Mouse (Mus musculus): ENCODE results near the gene Nrde2.

The Nrde2 gene

GRCm38 (mm10) chr12:100124913-100125798, 34.3 kb downstream of the Nrde2 start:
- ATAC-seq (ENCODE audit: low TSS enrichment): no peak

- ATAC-seq (ENCODE audit: low TSS enrichment): peak; percentile 64
Observed at GRCm38 (mm10) chr12:100123476-100123875, 36.0 kb downstream of the Nrde2 start.

GRCm38 (mm10) chr12:100122921-100123381, 36.5 kb downstream of the Nrde2 start:
- 0 out of 2 replicates have a peak, but pooled peaks have one; percentile 31 for ATAC-seq (ENCODE audit: low TSS enrichment)

- no peak for ATAC-seq (ENCODE audit: low TSS enrichment)
Observed at GRCm38 (mm10) chr12:100115982-100116381, 43.5 kb downstream of the Nrde2 start.

- peak; percentile 80 for ATAC-seq (ENCODE audit: low TSS enrichment)
Observed at GRCm38 (mm10) chr12:100109986-100110696, 49.3 kb downstream of the Nrde2 start, which contains the start of gene Psmc1. TSS of gene Psmc1 (plus strand) at chr12:100110154.

GRCm38 (mm10) chr12:100107436-100107835, 52.0 kb downstream of the Nrde2 start:
- no peak for ATAC-seq (ENCODE audit: low TSS enrichment)

GRCm38 (mm10) chr12:100106275-100106895, 53.1 kb downstream of the Nrde2 start:
- ATAC-seq (ENCODE audit: low TSS enrichment): peak; percentile 17; the same call in 1 of the 2 replicates

- no peak for ATAC-seq (ENCODE audit: low TSS enrichment)
Observed at GRCm38 (mm10) chr12:100104530-100104929, 54.9 kb downstream of the Nrde2 start.

- no peak for ATAC-seq (ENCODE audit: low TSS enrichment)
Observed at GRCm38 (mm10) chr12:100101651-100102050, 57.8 kb downstream of the Nrde2 start.

GRCm38 (mm10) chr12:100100707-100101030, 58.8 kb downstream of the Nrde2 start:
- ATAC-seq (ENCODE audit: low TSS enrichment): no peak

GRCm38 (mm10) chr12:100099971-100100706, 59.3 kb downstream of the Nrde2 start:
- no peak for ATAC-seq (ENCODE audit: low TSS enrichment)

GRCm38 (mm10) chr12:100093046-100093445, 66.4 kb downstream of the Nrde2 start:
- no peak for ATAC-seq (ENCODE audit: low TSS enrichment)

GRCm38 (mm10) chr12:100090750-100091149, 68.7 kb downstream of the Nrde2 start:
- ATAC-seq (ENCODE audit: low TSS enrichment): no peak

- no peak for ATAC-seq (ENCODE audit: low TSS enrichment)
Observed at GRCm38 (mm10) chr12:100089265-100089664, 70.2 kb downstream of the Nrde2 start.

GRCm38 (mm10) chr12:100088026-100088425, 71.4 kb downstream of the Nrde2 start:
- ATAC-seq (ENCODE audit: low TSS enrichment): no peak

GRCm38 (mm10) chr12:100079636-100080286, 79.7 kb downstream of the Nrde2 start:
- no peak for ATAC-seq (ENCODE audit: low TSS enrichment)

- no peak for ATAC-seq (ENCODE audit: low TSS enrichment)
Observed at GRCm38 (mm10) chr12:100075715-100076114, 83.7 kb downstream of the Nrde2 start.
